Mouse (Mus musculus) 3T3-L1 (cell line): ENCODE measurements around the gene Trp53rkb.
A peak's percentile ranks its signal among the peaks of the same experiment; 100 is the strongest.
"Not testable (repeated sequence)": the region's sequence is repeated elsewhere in the genome, so short reads cannot be mapped to it uniquely, and the experiment has no call there.

Experiments
- DNase-seq: peaks from one replicate; pipeline ENCODE4 v3.0.0-alpha.2; 2015; ENCODE audit warnings: low read depth, low spot score

Gene Trp53rkb

DNA sequence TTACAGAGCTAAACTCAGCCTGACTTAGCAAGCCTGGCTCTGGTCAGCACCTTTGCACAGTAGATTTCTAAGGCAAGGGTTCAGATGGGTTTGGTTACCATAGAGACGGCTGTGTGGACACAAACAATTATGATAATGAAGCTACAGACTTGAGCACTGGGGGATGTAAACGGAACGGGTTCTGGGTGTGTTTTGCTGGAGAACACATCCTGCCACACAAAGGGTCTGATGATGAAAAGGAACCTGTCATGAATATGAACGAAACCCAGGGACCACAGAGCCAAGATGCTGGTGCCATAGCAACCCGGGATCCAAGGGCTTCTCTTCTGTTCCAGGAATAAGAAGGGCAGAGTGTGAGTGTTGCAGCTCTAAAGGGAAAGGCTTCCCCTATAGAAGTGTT lies at the start of gene Trp53rkb:
TSS of gene Trp53rkb (plus strand) at position 177 of the 400 bp plus-strand sequence.
- DNase-seq, result no peak

DNA sequence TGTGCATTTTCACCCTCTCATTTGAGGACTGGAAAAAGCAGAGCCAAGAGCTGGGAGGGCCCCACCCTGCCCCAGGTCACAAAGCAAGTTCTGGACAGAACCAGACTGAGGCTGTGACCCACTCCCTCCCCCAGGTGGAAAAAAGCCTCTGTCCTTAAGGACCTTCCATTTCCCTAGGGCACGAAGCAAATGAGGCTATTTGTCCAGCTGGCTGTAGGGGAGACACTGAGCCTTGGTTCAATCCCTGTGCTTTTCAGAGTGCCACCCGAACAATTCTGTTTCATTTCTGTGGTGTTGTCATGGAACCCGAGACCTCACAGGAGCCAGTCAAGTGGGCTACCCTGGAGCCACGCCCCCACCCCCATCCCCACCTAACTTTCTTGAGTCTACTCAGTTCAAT lies 48.8 kb upstream of the Trp53rkb start:
- DNase-seq, result no peak

DNA sequence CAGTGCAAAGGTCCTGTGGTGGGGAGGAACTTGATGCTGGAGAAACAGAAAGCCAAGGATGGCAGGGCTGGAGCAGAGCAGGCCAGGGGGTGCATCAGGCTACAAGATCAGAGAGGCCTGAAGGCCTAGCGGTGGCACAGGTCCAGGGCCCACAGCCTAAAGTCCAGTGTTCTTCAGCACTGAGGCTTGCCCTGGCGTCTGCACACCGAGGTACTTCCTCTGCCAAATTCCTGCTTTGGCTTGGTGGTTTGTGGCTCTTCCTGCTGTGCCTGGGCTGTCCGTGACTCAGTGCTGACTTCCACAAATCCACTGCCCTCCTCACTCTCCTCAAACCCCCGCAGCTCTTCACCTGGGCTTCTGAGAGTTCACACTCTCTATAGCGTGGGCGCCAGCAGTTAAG lies 47.9 kb upstream of the Trp53rkb start:
- DNase-seq, result peak; percentile 63

DNA sequence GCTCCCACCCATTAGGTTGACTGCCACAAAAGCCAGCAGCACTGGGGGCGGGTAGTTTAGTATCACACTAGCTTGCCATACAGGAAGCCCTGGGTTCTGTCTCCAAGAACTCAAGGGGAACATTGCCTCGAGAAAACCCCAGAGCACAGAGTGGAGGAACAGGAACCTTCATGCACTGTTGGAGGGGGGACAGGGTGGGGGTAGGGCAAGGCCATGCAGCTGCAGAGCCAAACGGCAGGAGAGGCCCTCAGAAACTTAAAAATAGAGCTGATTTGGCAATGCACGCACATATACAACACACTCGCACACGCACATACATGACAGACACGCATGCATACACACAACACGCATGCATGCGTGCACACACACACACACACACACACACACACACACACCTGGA lies 46.5 kb upstream of the Trp53rkb start:
- DNase-seq, result no peak

DNA sequence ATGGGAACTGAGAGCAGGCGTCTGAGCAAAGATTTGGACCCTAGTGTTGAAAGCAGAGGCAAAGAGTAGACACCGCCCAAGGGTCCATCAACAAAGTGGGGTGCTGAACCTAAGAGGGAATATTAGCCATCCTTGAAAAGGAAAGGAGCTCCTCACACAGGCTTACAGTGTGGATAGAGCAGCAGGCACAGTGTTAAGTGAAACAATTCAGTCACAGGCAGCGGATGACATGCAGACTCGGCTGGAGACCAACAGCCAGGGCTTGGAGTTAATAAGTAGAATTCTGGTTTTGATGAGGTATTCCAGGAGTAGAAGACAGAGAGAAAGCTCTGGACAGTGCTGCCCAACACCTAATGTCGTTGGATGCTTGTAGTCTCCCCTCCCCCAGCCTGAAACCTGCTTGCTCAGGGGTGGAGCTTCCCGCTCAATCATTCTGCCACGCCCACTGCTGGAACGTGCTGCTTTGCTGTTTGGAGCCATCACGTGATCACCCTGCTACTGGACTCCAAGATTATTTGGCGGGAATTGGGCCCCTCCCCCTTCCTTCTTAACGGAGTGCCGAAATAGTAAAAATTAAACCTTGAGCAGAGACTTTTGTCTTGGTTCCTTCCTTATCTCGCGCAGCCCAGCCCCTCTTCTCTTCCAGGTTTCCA lies 45.9 kb upstream of the Trp53rkb start:
- DNase-seq, result not testable (repeated sequence)

DNA sequence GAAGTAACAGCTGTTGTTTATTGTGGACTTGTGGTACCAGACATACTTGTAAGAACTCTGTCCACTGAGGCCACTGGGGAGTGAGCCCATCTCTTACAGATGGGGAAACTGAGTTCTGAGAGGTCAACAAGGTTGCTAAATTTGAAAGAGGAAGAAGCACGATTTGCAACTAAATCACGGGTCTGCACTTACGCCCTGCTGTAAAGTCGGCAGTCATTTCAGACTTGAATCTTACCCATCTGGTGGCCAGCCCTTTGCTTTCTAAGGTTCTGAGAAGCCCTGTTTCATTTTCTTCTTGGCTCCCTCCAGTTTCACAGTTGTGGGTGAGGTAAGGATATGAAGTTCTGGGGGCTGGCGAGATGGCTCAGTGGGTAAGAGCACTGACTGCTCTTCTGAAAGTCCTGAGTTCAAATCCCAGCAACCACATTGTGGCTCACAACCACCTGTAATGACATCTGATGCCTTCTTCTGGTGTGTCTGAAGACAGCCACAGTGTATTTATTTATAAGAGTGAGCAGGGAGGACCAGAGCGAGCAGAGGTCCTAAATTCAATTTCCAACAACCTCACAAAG lies 41.6 kb upstream of the Trp53rkb start:
- no peak for DNase-seq

DNA sequence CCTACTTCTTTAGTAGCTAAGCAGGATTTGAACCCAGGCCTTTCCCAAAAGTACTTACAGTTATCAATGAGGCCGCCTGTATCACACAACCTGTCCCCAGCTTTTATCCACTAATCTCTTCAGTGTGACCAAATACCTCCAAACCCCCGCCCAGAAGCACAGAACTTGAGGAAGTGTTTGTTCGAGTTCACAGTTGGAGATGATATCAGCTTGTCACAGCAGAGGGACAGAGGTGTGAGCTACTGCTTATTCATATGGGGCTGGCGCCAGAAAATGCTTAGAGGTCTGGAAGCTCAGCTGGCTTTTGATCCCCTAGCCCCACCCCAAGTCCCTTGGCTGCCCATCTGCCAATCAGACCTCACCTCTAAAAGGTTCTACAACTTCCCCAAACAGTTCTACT lies 38.1 kb upstream of the Trp53rkb start:
- DNase-seq, result no peak

DNA sequence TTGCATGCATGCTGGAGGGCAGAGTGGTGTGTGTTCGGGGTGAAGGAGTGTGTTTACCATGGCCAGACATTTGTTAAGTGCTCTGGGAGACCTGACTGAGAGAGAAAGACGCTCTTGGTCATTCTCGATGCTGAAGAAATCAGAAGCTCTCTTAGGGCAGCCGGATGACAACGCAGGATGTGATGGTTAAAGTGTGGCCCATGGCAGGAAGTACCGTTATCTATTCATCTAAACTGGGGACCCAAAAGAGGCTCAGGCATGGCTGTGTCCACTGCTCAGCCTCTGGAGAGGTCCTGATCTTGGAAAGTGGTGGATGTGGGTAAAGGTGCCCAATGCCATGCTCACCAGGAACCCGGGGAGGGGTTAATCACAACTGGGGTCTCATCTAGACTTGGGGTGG lies 37.6 kb upstream of the Trp53rkb start:
- no peak for DNase-seq

DNA sequence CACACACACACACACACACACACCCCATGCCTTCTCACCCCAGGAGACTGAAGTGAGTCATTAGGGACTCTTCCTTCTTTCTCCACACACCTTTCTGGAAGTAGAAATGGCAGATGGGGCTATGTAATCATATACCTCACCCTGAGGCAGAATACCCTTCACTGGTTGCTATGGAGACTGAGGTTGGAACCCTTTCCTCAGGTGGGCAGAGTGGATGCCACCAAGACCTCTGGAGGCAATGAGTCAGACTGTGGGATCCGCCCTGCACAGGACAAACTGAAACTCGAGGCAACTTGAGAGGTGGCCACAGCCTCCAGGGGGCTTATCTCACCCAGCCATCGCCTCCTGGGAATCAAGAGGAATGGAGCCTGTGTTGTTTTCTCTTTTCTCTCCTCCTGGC lies 34.4 kb upstream of the Trp53rkb start:
- DNase-seq, result no peak

DNA sequence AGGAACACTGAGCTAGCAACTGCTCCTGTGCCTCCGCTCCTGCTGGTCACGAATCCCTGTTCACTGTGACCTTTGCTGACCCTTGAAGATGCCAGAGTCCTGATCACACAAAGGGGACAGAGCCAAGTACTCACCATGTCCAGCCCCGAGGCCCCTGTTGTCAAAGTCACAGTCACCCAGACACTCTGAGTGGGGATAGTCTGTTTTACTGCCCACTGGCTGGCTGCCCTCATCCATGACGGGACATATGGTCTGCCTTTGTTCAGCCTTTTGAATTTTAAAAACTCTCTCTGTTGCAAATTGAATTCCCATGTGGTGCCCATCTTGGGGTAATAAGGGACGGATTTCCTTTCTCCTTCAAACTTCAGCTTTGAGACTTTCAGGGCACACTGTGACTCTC lies 28.3 kb upstream of the Trp53rkb start:
- no peak for DNase-seq

DNA sequence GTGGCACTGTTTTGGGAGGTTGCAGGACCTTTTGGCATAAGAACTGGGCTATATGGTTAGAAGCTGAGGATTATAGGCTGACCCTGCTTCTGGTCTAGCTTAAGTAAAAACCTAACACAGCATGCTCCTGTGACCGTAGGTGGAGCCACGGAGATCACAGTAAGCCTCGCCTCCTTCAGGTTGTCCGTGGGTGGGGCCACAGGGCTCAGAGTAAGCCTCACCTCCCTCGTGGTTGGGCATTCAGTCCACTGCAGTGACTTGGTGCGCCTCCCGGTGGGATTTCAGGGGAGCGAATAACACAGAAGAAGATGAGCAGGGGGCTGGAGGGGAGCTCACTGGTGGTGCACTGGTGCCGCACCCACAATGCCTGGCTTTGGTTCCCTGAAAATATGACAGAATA lies 24.7 kb upstream of the Trp53rkb start:
- no peak for DNase-seq

DNA sequence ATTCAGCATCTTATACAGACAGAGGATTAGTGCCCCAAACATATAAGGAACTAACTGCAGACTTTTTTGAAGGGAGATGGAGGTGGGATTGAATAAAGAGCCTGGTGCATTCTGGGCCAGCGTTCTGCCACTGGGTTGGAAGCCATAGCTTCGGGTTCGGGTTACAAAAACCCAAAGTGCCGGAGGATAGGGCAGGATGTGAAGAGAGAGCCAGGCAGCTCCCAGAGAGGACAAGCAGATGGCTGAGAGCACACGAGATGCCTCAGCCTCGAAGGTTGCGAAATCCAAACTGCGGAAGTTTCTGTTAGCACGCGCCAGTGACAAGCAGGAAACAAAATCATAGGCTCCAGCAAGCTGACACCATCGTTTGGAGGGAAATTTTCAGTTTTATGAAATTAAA lies 20.9 kb upstream of the Trp53rkb start:
- DNase-seq, result peak; percentile 74

DNA sequence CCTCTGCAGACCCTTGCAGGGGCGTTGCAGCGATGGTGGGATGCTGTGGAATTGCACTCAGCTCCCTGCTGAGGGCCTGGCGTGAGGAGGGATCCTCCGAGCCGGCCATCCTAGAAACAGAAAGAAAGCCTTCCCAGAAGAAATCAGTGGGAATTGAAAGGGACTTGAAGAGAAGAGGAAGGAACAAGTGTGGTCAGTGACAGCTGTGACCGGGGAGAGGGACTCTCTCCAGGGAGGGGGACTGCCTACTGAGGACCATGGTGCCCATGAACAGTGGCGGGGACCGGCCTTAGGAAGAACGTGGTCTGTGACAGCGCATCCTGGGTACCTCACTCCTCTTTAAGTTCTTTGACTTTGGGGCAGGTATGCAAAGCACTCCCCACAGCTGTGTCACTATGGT lies 18.7 kb upstream of the Trp53rkb start:
- DNase-seq, result no peak

DNA sequence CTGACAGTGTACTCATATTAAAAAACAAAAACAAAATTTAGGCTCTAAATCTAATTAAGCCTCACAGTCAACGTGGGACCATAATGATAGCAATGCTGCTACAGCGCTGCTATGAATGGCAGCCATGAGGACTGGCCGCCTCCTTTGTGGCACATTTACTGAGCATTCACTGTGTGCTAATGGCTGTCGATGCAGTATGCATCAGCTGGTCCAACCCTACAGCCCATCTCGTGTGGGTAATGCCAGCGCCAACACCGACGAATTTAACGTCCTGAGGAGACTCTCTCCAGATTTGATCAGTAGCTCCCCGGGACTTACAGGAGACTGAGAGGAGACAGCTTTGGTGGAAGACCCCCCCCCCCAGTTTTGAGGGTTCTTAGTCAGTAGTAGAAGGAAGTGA lies 18.1 kb upstream of the Trp53rkb start:
- no peak for DNase-seq

DNA sequence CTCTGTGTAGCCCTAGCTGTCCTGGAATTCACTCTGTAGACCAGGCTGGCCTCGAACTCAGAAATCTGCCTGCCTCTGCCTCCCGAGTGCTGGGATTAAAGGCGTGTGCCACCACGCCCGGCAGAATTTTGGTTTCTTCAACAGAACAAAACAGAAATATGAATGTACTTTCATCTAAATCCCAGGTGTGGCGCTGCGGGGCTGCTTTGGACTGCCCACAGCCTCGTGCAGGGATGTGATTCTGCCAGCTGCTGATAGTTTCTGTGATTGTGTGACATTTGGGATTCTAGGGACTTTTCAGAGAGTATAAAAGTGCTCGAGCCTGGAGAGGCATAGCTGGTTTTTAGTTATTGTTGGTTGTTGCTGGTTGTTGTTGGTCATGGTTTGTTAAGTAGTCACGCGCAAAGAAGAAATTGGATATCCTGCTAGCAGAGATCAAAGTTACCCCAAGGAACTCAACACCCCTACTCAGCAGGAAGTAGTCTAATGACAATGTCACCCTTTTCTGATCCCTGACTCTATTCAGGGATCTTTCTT lies 16.9 kb upstream of the Trp53rkb start:
- DNase-seq, result no peak

DNA sequence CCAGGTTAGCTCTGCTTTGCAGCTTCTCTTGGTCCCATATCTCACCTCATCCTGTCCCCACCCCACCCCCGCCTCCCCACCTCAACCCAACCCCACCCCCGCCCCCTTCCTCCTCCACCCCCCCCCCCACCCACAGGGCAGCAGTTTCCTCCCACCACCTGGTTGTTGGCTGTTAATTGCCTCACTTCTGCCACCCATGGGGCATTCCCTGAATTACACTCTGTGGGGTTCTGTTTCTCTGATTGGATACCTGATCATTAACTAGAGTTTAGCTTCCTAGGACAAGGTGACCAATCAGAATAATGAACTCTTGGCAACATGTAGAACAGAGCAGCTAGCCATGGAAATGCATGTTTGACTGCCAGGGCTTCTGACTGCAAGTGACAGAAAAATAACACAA lies 16.1 kb upstream of the Trp53rkb start:
- DNase-seq, result peak; percentile 32

DNA sequence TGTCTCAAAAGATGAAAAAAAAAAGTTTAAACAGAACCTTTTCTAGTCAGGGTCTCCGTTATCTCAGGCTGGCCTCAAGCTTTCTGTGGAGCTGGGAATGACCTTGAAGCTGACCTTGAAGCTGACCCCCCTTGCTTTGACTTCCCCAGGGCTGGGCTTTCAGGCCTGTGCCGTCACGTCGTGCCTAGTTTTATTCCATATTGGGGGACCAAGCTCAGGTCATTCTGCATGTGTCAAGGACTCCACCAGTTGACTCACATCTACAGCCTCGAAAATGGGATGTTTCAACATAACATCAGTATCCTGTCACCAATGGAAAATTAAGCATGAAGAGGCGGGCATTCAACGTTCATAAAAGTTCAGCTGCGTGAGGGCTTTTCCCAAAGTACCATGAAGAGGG lies 12.4 kb upstream of the Trp53rkb start:
- DNase-seq, result no peak

DNA sequence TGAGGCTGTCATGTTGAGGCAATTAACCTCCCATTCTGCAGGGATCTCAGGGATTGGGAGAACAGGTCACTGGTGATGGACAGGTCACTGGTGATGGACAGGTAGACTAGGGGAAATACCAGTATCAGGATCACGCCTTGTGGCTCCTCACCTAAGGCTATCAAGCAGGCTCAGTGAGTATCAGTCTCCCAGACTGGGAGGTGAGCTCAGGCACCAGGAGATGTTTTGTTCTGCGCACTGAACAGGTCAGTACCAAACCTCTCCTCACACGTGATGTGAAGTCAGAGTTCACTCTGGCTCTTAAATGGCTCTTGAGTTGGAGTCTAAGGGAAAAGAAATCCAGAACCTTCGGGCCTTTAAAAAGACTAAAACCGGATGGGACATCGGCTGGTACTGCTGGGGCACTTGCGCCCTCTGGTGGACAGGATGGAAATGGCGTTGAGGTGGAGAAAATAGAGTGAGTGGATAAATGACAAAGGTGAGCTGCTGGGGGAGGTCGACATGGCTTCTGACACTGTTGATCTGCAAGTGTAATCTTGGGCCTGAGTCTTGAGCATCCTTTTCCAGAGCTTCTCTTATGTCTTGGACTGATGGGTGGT lies 11.3 kb upstream of the Trp53rkb start:
- DNase-seq, result peak; percentile 84

DNA sequence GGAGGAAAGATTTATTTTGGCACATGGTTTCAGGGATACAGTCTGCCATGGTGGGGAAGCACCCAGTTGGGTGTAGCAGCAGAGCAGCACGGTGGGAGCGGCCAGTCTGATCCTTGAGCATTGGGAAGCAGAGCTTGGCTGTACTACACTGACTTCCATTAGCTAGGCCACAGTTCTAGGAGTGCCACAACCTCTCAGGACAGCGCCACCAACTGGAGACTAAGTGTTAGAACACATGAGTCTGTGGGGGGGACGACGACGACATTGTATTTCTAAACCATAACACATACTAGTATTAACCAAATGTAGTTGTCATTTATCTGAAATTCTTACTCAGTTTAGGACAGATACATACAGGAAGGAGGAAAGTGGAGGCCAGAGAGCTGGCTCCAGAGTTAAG lies 8.0 kb upstream of the Trp53rkb start:
- peak; percentile 46 for DNase-seq

DNA sequence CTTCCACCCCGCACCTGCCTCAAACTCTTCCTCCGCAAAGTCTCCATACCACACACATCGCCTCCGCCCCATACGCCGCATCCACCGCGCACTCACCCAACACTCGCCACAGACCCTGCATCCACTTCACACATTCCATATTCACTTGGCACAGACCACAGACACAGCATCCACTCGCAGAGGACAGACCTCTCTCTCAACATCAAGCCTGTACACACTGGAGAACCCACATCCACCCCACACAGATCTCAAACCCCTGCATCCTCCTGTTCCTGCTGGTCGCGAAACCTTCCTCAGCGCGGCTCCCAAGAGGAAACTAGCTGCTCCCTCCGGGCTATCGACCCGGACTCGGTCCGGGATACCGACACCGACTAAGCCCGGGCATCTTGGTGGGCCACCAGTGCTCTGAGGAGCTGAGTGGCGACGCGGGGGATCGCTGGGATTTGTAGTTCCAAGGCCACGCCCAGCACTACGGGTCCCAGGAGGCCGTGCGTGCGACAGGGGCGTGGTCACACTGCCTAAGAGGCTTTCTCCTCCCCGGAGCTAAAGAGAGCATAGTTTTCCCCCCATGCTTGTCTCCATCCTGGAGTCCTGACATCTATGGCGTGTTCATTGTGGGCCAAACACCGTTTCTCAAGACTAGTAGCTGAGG lies 5.9 kb upstream of the Trp53rkb start:
- peak; percentile 92 for DNase-seq

DNA sequence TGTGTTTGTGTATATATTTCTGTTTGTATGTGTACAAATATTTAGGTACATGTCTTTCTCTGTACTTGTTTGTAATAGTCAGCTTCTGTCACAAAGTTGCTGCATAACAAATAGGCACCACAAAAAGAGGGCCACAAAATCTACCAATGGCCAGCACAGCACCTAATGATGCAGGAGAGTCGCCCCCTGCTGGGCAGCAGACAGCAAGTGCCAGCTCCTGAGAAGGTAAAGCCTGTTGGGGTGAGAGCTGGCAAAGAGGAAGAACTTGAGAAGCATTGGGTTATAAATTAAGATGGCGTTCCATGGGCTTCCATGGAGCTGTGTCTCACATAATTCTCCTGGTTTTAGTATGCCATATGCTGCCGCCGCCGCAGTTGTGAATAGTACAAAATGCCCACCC lies 593 bp upstream of the Trp53rkb start:
- peak; percentile 34 for DNase-seq

DNA sequence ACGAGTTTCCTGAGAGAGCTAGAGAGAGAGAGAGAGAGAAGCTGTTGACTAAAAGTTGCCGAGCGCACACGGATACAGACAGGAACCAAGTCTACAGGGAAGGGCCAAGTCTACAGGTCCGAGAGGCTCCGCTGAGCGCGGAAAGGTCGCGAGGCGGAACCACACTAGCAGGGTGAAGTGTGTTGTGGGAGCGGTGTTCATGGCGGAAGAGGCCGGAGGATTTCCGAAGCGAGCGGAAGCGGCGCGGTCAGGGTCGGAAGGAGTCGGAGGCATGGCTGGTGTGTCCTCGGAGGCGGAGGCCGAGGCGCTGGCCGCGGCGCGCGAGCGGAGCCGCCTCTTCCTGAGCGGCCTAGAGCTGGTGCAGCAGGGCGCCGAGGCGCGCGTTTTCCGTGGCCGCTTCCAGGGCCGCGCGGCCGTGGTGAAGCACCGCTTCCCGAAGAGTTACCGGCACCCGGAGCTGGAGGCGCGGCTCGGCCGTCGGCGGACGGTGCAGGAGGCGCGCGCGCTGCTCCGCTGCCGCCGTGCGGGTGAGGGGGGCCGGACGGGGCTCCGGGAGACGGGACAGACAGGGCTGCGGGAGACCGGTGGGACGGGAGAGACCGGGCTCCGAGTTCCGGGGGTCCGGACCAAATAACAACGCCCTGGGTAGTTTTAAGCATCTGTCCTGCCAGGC lies 1.3 kb downstream of the Trp53rkb start:
- DNase-seq, result peak; percentile 87
